Mouse (Mus musculus) heart, adult 2 months (tissue): Measurements from ENCODE around the gene Acap2. TPM values are rescaled to one million over a fixed set of nuclear protein-coding genes. Genes with fewer than 3 reads are reported as not detected.

Experiments
- DNase-seq, 2 experiments: peaks; one replicate each; pipeline ENCODE4 v3.0.0; 2021
- H3K27ac ChIP-seq: fragments of 200-600 bp; 2 replicates; pipeline ENCODE4 v1.8.1; 2022
- H3K27me3 ChIP-seq: fragments of 200-500 bp; 2 replicates; pipeline ENCODE4 v1.6.1; 2012; ENCODE audit warnings: mild to moderate bottlenecking, low read length, inconsistent platforms, mixed read lengths; ENCODE audit not compliant: control insufficient read depth, insufficient read depth
- H3K36me3 ChIP-seq: fragments of 200-500 bp; 2 replicates; pipeline ENCODE4 v1.6.1; 2012; ENCODE audit warnings: low read length, inconsistent platforms; ENCODE audit not compliant: control insufficient read depth, insufficient read depth
- H3K4me1 ChIP-seq: fragments of 200-500 bp; 2 replicates; pipeline ENCODE4 v1.6.1; 2011; ENCODE audit warnings: low read length; ENCODE audit not compliant: control insufficient read depth, insufficient read depth
- H3K4me3 ChIP-seq: fragments of 200-600 bp; 2 replicates; pipeline ENCODE4 v1.8.1; 2022
- H3K79me2 ChIP-seq: fragments of 200-500 bp; replicated peaks from 2 replicates; pipeline ENCODE4 v1.6.1; 2012; ENCODE audit warnings: mild to moderate bottlenecking, inconsistent platforms, low read length, moderate library complexity, mixed read lengths; ENCODE audit not compliant: control insufficient read depth, insufficient read depth
- H3K9ac ChIP-seq: fragments of 200-500 bp; 2 replicates; pipeline ENCODE4 v1.6.1; 2012; ENCODE audit warnings: low read depth, mild to moderate bottlenecking, control low read depth, inconsistent platforms, low read length, mixed read lengths
- CTCF ChIP-seq: fragments of 200-600 bp; IDR thresholded peaks from 2 replicates; pipeline ENCODE4 v1.8.1; 2022; ENCODE audit warnings: antibody characterized with exemption, mild to moderate bottlenecking, moderate library complexity
- EP300 ChIP-seq: fragments of 200-500 bp; IDR thresholded peaks from 2 replicates; pipeline ENCODE4 v1.6.1; 2011; ENCODE audit warnings: low read depth, low read length, control low read depth; ENCODE audit not compliant: insufficient read depth
- POLR2A ChIP-seq: fragments of 200-500 bp; IDR thresholded peaks from 2 replicates; pipeline ENCODE4 v1.6.1; 2011; ENCODE audit warnings: mild to moderate bottlenecking, low read depth, low read length, control low read depth; ENCODE audit not compliant: insufficient read depth
- WGBS: fragments of 180-500 bp; shearing (Covaris S2); methylation state at CpG from one replicate; pipeline ENCODE4 v1.1.7; 2018; 5-methylcytosine and 5-hydroxymethylcytosine counted together
- intact Hi-C: fragments of 180-260 bp; cut with DNase I; formaldehyde crosslinking; loops from one replicate; pipeline ENCODE4 v1.15.1; 2025
- polyA plus RNA-seq: library from polyadenylated mRNA; depleted of rRNA; stranded (reverse); fragments of >200 nt; gene quantifications from 2 replicates; pipeline ENCODE4 v1.2.3, GENCODE M21; 2012
- total RNA-seq, 2 experiments: library from RNA; stranded (reverse); gene quantifications; 2 replicates each; pipeline ENCODE4 v1.2.3; 2021

The Acap2 gene
- total and polyA plus RNA-seq, 3 experiments: 8.2 to 17.8 (median 17.6) TPM

DNA sequence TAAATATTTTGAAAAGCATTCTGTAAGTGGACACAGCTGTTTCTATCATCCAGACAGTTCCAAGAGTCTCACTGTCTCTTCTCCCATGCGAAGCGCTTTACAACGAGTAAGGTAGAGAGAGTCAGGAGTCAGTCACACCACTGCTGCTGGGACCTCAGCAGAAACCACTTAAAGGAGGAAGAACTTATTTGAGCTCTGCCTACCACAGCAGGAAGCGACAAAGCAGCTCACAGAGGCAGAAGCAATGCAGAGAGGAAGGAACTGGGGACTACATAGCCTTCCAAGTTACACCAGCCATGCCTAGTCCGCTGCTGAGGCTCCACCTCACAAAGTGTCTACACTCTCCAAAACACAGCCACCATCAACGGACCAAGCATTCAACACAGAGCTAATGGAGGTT, 9.2 kb downstream of the Acap2 start:
- peak in 1 of 2 experiments; percentile 42 for DNase-seq
- no peak overlapping the region for H3K9ac ChIP-seq
- H3K4me1 ChIP-seq: peaks cover 27% of the 10 kb centered on the region
- no peaks in the 10 kb centered on the region for H3K27me3 ChIP-seq
- no peak overlapping the region for H3K4me3 ChIP-seq
- peaks cover 7% of the 10 kb centered on the region for H3K36me3 ChIP-seq
- H3K27ac ChIP-seq: 0 out of 2 replicates have a peak overlapping the region, but pooled peaks have one; percentile 5
- TF ChIP-seq POLR2A (no peak), EP300 (no peak), CTCF (no peak)
- peaks cover 9% of the 10 kb centered on the region for H3K79me2 ChIP-seq
- WGBS: 25% methylated on average over 6 of the region's 6 CpGs
- intact Hi-C loops: no loop called here

DNA sequence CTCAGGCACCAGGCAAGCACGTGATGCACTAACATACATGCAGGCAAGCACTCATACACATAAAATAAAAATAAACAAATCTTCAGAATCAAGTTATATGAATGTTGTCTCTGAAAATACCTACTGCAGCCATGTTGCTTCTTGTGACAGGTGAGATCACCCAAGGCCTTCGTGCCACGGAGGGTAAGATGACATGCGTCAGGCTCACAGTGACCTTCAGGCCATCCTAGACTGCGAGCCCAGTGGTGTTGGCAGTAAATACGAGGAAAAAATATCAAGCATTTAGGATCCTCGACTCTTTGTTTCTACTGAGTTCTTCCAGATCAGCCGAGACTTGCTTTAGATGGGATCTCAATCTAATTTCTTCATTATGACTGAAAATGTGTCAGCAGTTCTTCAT, 10.6 kb downstream of the Acap2 start:
- 96% methylated on average over 8 of the region's 8 CpGs for WGBS
- H3K27me3 ChIP-seq: no peaks in the 10 kb centered on the region
- peaks cover 27% of the 10 kb centered on the region for H3K4me1 ChIP-seq
- H3K9ac ChIP-seq: no peak overlapping the region
- peaks cover 7% of the 10 kb centered on the region for H3K36me3 ChIP-seq
- H3K79me2 ChIP-seq: peaks cover 12% of the 10 kb centered on the region
- no peak overlapping the region for H3K27ac ChIP-seq
- intact Hi-C loops: no loop called here
- no peak for DNase-seq
- no peak overlapping the region for H3K4me3 ChIP-seq
- no peak for TF ChIP-seq EP300
- no peak for TF ChIP-seq POLR2A
- no peak for TF ChIP-seq CTCF

DNA sequence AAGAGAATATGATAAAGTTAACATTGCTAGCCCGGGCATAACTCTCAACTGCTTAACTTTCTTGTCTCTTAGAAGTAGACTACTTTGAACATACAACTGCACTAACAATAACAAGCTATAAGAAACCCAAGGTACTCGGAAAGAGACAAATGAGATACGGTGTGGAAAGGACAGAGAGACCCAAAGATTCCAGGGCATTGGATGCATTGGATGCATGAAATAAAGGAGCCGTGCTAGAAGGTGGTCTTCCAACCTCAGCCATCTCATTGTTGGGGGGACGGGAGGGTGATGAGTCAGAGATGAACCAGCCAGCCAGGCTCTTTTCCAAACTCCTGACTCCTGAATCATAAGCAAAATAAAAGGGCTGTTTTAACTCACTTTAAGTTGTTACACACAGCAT, 11.8 kb downstream of the Acap2 start:
- H3K27me3 ChIP-seq: no peaks in the 10 kb centered on the region
- 80% methylated on average over 5 of the region's 5 CpGs for WGBS
- peaks cover 9% of the 10 kb centered on the region for H3K79me2 ChIP-seq
- H3K9ac ChIP-seq: no peak overlapping the region
- intact Hi-C loops: no loop called here
- DNase-seq: no peak
- TF ChIP-seq POLR2A (no peak), CTCF (no peak), EP300 (no peak)
- H3K4me1 ChIP-seq: peaks cover 22% of the 10 kb centered on the region
- H3K36me3 ChIP-seq: peaks cover 7% of the 10 kb centered on the region
- no peak overlapping the region for H3K4me3 ChIP-seq
- no peak overlapping the region for H3K27ac ChIP-seq

DNA sequence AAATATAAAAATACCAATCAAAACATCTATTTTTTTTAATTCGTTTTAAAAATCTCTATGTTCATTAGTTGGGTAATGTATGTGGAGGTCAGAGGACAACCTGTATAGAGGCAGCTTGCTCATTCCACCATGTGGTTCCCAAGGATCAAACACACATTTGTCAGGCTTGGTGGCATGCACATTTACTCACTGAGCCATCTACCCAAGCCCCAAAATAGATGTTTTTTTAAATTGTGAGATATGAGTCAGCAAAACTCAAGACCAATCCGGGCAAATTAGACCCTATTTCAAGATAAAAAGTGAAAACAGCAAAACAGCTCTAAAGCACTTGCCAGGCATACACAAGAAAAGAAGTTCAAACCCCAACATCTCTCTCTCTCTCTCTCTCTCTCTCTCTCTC, 12.2 kb downstream of the Acap2 start:
- Histone ChIP-seq H3K36me3 (peaks cover 7% of the 10 kb centered on the region), H3K9ac (no peak overlapping the region), H3K4me1 (peaks cover 22% of the 10 kb centered on the region), H3K27ac (no peak overlapping the region), H3K4me3 (no peak overlapping the region), H3K79me2 (peaks cover 9% of the 10 kb centered on the region), H3K27me3 (no peaks in the 10 kb centered on the region)
- DNase-seq: no peak
- TF ChIP-seq POLR2A (no peak), EP300 (no peak), CTCF (no peak)
- 51% methylated on average over 2 of the region's 2 CpGs for WGBS
- intact Hi-C loops: no loop called here

DNA sequence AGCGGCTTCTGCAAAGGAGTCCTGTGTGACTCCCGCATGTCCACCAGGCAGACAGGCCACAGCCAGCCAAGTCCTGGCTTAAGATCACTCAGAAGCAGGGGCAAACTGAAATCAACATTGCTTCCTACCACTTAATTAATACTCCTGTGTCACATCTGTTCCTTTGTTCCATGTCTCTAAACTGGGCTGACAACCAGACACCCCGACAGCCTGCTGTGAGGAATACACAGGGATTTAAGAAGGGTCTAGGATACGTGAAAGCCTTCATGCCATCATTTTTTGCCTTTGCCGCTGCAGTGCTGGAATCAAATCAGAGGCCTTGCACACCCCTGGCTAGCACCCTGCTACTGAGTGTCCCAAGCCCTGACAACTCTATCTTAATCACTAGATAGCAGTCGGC, 12.8 kb downstream of the Acap2 start:
- no peak overlapping the region; the same call in 1 of the 2 replicates for H3K27ac ChIP-seq
- H3K79me2 ChIP-seq: peaks cover 9% of the 10 kb centered on the region
- H3K4me1 ChIP-seq: peaks cover 24% of the 10 kb centered on the region
- TF ChIP-seq EP300 (no peak), POLR2A (no peak), CTCF (no peak)
- WGBS: 40% methylated on average over 6 of the region's 6 CpGs
- peaks cover 10% of the 10 kb centered on the region for H3K36me3 ChIP-seq
- H3K9ac ChIP-seq: peak overlapping the region; percentile 11; the same call in 1 of the 2 replicates
- intact Hi-C loops: no loop called here
- H3K27me3 ChIP-seq: no peaks in the 10 kb centered on the region
- no peak overlapping the region for H3K4me3 ChIP-seq
- no peak for DNase-seq

DNA sequence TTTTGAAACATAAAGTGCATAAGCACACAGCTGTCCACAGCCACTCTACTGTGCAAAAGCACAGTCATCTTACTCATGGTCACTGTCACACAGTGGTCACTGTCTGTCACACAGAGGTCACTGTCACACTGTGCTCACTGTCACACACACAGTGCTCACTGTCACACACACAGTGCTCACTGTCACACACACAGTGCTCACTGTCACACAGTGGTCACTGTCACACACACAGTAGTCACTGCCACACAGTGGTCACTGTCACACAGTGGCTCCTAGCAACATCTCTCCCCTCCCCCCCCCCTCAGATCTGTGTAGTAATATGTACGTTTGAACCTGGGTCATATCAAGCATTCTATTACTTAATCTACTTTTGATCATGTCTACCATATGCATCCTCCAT, 13.9 kb downstream of the Acap2 start:
- WGBS: 71% methylated on average over 1 of the region's 1 CpGs
- Histone ChIP-seq H3K27ac (no peak overlapping the region), H3K9ac (no peak overlapping the region), H3K27me3 (no peaks in the 10 kb centered on the region), H3K36me3 (peaks cover 13% of the 10 kb centered on the region), H3K4me3 (no peak overlapping the region), H3K4me1 (peaks cover 26% of the 10 kb centered on the region), H3K79me2 (peaks cover 7% of the 10 kb centered on the region)
- TF ChIP-seq EP300: no peak
- TF ChIP-seq POLR2A: no peak
- no peak for TF ChIP-seq CTCF
- DNase-seq: no peak
- intact Hi-C loops: no loop called here
